Mouse (Mus musculus) stomach, postnatal 0 days (tissue): ENCODE data around the gene Cxcr3.

Experiments
- CTCF ChIP-seq: IDR thresholded peaks from 2 replicates; pipeline ENCODE4 v1.5.1; 2016; ENCODE audit warnings: antibody characterized with exemption, low read depth, mild to moderate bottlenecking, moderate library complexity
- EP300 ChIP-seq: optimal IDR thresholded peaks from 2 replicates; pipeline ENCODE3; 2016; ENCODE audit warnings: antibody characterized with exemption

- TF ChIP-seq CTCF (no peak), EP300 (no peak)
Observed at GRCm38 (mm10) chrX:101720401-101720800, 13.7 kb downstream of the Cxcr3 start.
